Mouse (Mus musculus): ENCODE measurements around the gene Sft2d2.

Gene Sft2d2

DNA sequence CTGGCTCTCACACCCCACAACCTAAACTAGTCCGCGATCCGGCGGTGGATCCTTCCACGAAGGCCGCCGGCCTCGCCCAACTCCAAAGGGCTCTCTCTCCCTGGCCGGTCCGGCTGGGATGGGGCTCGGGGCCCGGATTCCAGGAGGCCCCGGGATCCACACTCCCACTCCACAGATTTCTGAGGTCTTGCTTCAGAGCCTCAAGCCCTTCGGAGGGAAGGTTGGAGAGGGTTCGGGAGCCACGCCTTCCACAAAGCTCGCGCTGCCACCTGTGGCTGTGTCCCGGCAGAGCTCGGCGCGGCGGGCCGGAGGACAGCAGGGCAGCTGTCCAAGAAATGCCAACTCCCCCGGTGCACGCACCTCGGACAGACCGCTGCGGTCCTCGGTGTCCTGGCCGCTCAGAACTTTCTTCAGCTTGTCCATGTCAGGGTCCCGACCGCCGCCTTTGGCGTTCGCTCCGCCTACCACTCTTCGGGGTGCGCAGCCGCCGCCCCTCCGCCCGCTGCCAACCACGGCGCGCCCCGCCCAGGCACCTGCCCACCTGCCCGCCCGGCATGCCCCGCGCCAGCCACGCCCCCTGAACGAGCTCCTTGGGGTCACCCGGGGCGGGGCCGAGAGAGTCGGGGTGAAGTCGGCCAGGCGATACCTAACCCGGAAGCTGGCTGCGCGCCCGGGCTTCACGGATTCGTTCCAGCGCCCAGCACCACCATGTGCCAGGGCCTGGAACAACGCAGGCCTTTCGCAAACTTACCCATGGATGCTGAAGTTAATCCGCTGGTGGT is at the start of gene Sft2d2:
TSS of gene Sft2d2 (minus strand) at position 559 of the 782 bp plus-strand sequence.
- peak; percentile 97 for DNase-seq (ENCODE audit: low read depth, low spot score)

DNA sequence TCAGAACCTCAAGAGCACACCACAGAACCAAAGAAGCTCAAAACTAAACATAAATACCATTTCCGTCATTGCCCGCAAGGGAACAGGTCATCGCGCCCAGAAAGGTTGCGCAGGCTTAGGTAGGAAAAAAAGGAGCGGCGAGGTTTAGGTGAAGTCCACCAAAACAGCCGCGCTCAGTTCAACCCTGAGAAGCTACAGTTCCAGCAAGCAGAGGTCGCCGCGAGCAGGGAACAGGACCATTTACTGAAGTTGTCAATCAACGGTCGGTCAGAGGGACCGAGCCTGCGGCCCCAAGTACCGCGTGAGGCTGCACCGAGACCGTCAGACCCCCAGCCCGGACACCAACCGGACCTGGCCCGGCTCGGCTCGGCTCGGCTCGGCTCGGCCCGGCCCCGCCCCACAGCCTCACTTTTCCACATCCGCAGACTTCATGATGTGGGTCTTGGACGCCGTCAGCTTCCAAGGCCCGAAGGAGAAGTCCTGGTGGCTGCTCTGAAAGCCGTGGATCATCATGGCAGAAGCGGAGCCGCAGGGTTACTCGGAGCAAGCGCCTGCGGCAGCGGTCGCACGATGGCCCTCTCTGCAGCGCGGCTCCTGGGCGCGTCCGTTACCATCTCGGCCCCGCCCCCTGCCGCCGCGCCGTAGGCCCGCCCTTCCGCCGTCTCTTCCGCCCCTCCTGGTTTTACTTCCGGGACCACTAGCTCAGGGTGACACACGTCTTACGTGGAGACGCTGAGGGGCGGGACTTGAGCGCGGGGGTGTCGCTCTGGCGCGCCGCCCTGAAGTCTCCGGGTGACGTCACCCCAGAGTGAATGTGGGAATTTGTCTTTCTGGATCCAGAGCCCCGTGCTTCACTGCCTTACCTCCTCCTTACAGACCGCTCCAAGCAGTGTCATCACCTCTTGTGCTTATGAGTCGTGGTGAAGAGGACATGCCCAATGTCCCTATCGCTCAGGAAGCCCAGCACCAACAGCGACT is 42.4 kb upstream of the Sft2d2 start, which contains the start of gene Tiprl:
TSS of gene Tiprl (minus strand) at position 676 of the 978 bp plus-strand sequence.
- DNase-seq (ENCODE audit: low read depth, low spot score), result peak; percentile 98

DNA sequence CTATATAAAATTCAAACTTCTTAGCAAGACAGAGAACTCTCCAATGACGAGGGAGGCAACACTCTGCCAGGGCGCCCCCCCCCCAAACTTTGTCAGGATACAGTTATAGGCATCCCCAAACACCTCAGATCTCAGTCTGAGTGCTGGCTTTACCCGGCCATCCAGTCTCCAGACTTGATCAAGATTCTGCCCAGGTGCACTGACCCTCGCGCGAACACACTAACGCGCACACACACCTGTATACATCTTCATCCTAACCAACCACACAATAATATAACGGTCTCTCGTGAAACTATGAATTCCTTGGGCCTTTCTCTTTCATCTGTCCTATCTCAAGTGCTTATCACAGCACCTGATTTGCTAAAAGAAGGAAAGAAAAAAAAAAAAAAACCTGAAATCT is 41.6 kb upstream of the Sft2d2 start:
- DNase-seq (ENCODE audit: low read depth, low spot score), result no peak

DNA sequence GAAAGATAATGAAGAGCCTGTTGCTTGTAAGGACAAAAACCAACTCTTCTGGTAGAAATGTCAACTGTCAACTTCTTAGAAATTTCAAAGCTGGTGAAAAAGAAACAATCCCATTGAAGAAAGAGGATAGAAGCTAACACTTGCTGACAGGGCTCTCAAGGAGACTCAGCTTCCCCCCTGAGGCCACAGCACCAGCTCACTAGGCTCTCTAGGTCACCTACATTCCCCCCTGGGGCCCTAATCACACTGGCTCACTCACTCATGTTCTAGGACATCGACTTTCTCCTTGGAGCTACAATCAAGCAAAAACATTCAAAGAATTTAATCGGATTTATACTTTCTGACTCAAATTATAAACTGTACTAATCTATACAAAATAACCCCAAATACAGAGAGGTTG is 39.6 kb upstream of the Sft2d2 start:
- no peak for DNase-seq (ENCODE audit: low read depth, low spot score)

DNA sequence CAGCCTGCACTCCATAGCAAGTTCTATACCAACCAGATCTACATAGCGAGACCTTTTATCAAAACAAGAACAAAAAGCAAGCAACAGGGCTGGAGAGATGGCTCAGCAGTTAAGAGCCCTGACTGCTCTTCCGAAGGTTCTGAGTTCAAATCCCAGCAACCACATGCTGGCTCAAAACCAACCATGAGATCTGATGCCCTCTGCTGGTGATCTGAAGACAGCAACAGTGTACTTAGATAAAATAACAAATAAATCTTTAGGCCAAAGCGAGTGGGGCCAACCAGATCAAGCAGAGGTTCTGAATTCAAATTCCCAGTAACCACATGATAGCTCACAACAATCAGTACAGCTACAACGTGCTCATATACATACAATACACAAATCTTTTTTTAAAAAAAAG is 36.5 kb upstream of the Sft2d2 start:
- peak; percentile 16 for DNase-seq (ENCODE audit: low read depth, low spot score)

DNA sequence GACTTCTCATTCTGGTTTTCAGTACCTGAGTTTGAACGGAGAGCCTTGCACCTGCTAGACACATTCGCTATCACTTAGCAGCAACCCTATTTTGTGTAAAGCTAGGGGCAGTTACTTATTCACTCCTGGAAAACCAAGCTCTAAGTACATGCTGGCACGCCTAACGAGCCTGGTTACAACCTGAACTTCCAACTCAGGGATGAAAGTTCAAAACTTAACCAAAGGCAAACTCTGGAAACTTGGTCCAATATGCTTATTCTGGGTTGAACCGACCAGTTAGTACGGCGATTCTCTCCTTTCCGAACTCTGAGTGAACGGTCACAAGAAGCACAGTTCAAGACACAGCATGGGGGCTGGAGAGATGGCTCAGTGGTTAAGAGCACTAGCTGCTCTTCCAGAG is 35.3 kb upstream of the Sft2d2 start:
- no peak for DNase-seq (ENCODE audit: low read depth, low spot score)

DNA sequence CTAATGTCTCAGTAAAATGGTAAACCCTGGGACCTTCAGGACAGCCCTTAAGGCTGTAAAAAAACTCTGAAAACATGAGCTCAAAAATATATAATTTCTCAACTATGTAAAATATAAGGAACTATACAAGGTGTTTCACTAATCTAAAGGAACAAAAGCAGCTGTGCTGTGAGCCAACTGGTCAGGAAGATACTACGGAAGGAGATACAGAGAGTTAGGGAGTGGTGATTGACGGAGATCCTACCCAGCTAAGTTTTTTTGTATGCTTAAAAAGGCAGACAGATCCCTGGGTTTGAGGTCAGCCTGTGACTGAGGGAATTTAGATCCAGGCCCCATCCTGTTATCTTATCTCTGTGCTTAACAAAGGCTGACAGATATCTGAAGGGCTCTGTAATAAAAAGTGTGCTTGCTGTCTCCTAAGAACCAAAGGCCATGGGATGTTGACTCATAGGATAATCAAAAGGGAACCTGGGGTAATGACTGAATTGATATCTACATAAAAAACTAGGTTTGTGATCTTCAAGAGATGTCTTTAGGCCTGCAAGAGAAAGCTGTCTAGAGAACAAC is 22.9 kb upstream of the Sft2d2 start:
- no peak for DNase-seq (ENCODE audit: low read depth, low spot score)

DNA sequence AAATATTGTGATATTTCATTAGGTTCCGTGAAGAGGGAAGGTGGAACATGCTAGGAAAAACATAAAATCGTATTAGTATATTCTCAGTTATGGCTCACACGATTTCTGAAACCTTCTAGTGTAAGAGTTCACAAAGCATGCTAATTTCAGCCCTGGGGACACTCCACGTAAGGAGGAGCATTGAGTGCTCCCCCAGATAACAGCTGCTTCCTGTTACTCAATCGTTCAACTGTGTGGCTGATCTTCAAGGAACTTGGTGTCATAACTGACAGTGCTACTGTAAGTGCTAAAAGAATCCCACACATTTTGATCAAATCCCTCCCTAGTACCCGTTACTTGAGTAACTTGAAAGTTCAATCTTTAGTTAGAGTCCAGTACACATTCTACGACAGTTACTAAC is 21.6 kb upstream of the Sft2d2 start:
- DNase-seq (ENCODE audit: low read depth, low spot score), result no peak

DNA sequence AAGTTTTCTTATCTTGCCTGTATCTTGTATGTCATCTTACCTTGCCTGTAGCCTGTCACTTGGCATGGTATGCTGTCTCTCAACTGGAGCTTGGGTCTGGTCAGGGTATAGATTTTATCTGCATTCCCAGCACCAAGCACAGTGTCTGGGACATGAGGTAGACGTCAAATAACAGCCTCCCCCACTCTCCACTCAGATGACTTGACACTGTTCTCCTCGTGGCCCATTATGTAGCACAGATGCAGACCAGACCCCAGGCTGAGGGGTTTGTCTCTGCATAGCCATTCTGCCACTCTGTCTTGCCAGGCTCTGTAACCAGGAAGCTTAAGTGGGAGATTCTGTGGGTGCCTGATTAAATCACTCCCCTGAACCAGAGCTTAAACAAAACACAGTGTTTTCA is 11.4 kb upstream of the Sft2d2 start:
- no peak for DNase-seq (ENCODE audit: low read depth, low spot score)

DNA sequence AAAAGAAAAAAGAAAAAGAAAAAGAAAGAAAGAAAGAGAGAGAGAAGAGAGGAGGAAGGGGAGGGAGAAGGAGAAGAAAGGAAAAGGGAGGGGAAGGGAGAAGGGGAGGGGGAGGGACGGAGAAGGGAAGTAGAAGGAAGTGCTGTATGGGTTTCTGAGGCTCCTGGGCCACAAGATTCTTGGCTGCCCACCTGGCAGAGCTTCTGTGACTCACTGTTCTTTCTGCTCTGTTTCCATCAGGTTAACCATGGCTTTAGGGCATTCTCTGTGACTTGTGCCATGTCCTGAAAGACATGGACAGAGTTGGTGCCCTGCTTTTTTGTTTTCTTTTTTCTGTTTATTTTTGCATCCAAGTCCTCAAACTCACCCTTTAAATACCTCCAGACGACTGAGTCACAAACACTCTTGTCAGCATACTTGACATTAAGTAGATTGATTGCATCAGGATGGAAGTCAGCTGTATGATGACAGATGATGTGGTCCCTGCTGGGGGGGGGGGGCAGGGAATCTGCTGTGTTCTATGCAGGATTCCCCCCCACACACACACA is 9.3 kb upstream of the Sft2d2 start:
- DNase-seq (ENCODE audit: low read depth, low spot score), result no peak

DNA sequence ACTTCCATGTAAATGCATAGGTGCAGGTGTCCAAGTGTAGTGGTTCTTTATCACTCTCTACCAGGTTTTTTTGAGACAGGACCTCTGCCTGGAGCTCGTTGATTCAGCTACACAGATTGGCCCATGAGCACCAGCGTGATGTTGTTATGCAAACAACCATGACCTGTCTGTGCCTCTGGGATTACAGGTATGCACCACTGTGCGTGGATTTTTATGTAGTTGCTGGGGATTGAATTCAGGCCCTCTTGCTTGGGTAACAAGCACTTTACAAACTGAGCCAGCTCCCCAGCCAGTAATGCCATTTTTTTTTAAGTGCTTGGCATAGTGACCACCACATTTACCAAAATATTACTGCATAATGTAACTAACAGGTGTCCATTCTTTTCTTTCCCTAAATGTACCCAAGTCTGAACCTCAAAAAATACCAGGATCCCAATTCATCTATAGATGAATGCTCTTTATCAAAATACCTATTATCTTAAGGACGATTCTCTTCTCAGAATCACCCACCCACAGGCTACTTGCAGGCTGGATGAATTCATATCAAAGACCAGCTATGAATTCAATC is 7.3 kb upstream of the Sft2d2 start:
- DNase-seq (ENCODE audit: low read depth, low spot score), result no peak

DNA sequence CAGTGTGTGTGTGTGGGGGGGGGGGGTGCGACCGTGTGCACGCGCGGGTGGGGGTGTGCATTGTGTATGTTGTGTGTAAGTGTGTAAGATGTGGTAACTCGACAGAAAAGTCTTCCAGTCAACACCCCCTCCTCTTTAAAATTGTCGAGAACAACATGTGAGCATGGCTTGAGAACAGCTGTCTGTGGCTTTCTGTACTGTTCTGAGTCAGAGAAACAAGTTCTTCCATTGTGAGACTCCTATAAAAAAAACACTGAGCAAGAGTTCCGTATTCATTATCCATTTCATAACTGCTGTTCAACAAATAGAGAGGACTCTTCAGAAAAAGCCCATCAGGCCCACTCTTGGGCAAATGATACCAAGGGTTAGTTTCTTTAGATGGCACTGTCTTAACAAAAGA is 6.5 kb upstream of the Sft2d2 start:
- DNase-seq (ENCODE audit: low read depth, low spot score), result peak; percentile 34

DNA sequence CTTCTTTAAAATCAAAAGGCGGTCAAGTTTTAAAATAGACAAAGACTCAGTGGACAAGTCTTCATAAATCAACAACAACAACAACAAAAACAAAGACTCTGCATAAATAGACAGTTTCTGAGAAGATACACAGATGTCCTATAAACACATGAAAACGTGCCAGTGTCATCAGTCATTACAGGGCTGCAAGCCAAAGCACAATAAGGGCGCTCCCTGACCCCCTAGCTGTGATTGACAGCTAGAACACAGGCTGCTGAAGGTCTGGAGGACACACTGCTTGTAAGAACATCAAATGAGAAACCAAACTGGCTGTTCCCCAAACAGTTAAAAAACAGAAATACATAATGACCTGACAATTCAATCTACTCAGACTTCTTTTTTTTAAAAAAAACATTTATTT is 5.4 kb upstream of the Sft2d2 start:
- no peak for DNase-seq (ENCODE audit: low read depth, low spot score)

DNA sequence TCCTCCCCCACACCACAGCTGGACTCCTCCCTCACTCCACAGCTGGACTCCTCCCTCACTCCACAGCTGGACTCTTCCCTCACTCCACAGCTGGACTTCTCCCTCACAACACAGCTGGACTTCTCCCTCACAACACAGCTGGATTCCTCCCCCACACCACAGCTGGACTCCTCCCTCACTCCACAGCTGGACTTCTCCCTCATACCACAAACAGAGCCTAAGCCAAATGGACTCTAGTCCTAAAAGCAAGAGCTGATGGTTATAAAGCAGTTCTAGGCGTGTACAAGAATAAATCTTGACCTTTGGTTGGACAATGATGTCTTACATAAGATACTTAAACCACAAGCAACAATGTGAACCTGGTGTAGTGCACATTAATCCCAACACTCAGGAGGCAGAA is 4.7 kb upstream of the Sft2d2 start:
- no peak for DNase-seq (ENCODE audit: low read depth, low spot score)

DNA sequence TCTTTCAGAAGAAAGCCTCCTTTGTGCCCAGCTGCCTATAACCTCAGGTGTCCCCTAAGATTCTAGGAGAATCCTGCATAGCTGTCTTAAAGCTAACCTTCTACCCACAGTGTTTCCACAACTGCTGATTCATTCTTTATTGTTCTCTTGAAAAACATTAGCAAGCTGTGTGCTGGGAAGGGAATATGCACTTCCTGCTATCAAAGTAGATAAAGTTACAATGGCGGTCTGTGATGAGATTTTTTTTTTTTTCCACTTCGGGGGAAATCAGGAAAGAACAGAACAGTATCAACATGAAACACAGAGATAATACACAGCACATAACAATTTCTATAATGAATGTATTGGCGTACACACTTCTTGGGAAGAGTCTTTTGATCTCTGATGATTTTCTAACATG is 3.6 kb upstream of the Sft2d2 start:
- DNase-seq (ENCODE audit: low read depth, low spot score), result no peak

DNA sequence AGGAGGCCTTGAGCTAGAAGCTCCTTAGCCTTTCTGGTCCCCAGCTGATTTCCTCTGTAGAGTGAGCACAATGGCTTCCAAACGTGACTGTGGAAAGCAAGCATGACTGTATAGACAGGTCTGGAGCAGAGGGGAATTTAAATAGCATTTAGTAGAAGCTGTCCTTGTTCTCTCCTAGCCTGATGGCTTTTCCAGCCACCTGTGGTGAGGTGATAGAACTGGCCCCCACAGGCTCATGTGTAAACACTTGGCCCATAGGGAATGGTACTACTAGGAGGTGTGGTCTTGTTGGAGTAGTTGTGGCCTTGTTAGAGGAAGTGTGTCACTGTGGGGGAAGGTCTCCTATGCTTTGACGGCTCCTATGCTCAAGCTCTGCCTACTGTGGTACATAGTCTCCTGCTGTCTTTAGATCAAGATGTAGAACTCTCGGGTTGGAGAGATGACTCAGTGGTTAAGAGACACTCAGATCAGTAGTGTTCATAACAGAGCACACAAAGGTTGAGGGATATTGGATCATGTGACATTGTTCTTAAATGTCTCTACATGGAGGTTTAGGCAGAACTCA is 1.2 kb upstream of the Sft2d2 start:
- DNase-seq (ENCODE audit: low read depth, low spot score), result peak; percentile 38

DNA sequence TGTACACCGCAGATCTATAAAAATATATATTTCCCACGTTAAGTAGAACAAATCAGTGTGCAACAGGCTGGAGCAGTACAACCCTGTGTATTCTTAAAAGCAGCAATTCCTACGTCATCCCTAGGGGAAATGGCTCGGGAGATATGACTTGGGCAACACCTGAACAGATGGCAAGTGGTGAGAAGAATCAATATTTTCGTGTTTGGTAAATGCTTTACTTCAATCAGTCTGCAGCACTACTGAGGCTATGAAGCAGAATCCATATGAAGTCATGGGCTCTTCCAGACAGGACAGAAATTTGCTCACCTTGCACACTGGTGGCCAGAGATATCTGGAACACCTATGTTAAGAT is 400 bp upstream of the Sft2d2 start:
- DNase-seq (ENCODE audit: low read depth, low spot score), result no peak

DNA sequence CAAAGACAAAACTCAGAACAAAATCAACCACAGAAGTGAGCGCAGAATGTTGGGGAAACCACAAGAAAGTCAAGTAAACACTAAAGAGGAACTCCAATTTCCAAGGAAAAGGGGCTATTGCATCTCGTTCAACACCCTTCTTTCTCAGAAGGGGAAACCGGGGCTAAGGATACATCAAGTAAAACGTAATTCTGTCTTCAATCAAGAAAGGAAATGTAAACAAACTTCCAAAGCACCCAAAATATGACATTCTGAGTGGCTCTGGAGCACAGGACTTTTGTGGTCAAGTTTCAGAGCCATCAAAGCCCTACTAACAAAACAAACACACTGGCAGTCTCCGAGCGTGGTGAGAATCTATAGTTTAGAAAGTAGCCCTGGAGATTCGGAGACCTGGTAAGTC is 812 bp downstream of the Sft2d2 start:
- peak; percentile 56 for DNase-seq (ENCODE audit: low read depth, low spot score)

DNA sequence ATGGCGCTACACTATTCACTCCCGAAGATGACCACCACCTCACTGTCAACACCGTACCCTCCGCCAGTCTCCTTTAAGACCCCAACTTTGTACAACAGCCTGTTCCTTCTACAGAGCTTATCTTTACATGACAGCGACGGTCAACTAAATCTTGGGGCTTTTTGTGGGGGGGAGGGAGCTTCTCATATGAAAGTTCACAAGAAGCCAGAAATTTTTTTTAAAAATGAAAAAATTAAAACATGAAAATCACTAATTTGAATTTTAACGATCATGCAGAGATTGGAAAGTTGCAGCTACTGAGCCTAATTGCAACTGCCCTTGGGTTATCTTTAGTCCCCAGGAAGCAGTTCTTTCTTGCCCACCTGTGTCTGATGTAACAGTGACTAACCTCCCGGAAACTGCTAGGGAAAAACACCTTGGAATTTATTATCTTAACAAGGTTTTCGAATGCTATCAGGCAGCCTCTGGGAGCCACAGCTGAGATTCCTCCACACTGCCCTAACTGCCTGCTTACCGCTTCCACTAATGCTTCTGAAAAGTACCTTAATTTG is 1.4 kb downstream of the Sft2d2 start:
- peak; percentile 15 for DNase-seq (ENCODE audit: low read depth, low spot score)

DNA sequence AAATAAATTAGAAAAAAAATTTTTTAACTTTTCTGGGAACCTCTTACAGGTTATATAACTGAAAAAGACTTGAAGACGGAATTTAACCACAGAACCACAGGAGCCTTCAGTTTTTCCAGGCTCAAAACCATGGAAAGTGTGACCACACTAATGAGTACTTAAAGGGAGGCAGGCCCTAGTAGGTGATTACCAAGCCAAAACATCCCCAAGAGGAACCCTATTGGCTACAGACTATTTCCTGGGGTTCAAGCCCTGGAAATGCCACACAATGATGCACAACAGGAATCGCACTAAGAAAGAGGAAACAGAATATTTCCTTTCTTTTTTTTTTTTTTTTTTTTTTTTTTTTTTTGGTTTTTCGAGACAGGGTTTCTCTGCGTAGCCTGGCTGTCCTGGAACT is 2.1 kb downstream of the Sft2d2 start:
- peak; percentile 44 for DNase-seq (ENCODE audit: low read depth, low spot score)

DNA sequence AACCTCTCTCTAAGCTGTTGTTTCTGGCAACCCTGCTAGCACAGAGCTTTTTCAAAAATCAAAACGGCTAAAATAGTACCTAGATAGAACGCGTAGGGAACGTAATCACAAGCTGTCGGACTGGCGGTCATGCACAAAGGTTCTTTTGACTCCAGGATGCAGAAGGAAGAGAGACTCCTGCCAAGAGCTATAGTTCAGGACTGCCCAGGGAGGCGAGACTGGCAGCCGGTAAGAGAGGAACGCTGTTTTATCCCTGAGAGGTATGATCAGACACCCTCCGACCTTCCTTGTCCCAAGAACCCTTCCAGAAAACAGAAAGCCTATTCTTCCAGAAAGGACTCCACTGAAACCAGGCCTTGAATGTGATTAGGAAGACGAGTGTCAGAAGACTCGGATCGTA is 2.6 kb downstream of the Sft2d2 start:
- no peak for DNase-seq (ENCODE audit: low read depth, low spot score)
